Mouse (Mus musculus): Measurements from ENCODE around the gene Patl2. TPM values are rescaled to one million over a fixed set of nuclear protein-coding genes. Genes with fewer than 3 reads are reported as not detected.

Patl2 gene
- total RNA-seq, 2 experiments from 2014 or later = not detected

GRCm38 (mm10) chr2:122180051-122180822 is 5.8 kb downstream of the Patl2 start:
- DNase-seq = no peak
- intact Hi-C loops (cut with DNase I) = no loop called here

GRCm38 (mm10) chr2:122172188-122172587 is 13.8 kb downstream of the Patl2 start:
- DNase-seq = no peak
- intact Hi-C loops (cut with DNase I) = no loop called here

GRCm38 (mm10) chr2:122171292-122171691 is 14.7 kb downstream of the Patl2 start:
- no peak for DNase-seq

GRCm38 (mm10) chr2:122164293-122164692 is 21.7 kb downstream of the Patl2 start:
- intact Hi-C loops (cut with DNase I) = no loop called here
- DNase-seq = no peak

More at GRCm38 (mm10) chr2:122171292-122171691, 14.7 kb downstream of the Patl2 start:
- intact Hi-C loops (cut with DNase I) = no loop called here

GRCm38 (mm10) chr2:122163430-122164195 is 22.4 kb downstream of the Patl2 start:
- intact Hi-C loops (cut with DNase I) = no loop called here
- no peak for DNase-seq

- intact Hi-C loops (cut with DNase I) = no loop called here
- DNase-seq = no peak
Observed at GRCm38 (mm10) chr2:122162529-122162928, 23.5 kb downstream of the Patl2 start.

- intact Hi-C loops (cut with DNase I) = no loop called here
- DNase-seq = no peak
Observed at GRCm38 (mm10) chr2:122161542-122161941, 24.4 kb downstream of the Patl2 start.

GRCm38 (mm10) chr2:122160680-122161079 is 25.3 kb downstream of the Patl2 start, which contains the start of gene Trim69:
Gene Trim69 (plus strand): TSS chr2:122160700.
- peak; percentile 85 to 93 for DNase-seq
- intact Hi-C loops (cut with DNase I) = loop anchor here (1.0 kb wide), 1 partner anchor 90 kb away; no protein-coding TSS in a partner anchor

- intact Hi-C loops (cut with DNase I) = loop anchor here (1.0 kb wide), 1 partner anchor 89 kb away; no protein-coding TSS in a partner anchor
- no peak for DNase-seq
Observed at GRCm38 (mm10) chr2:122159667-122160066, 26.3 kb downstream of the Patl2 start.

- intact Hi-C loops (cut with DNase I) = no loop called here
Observed at GRCm38 (mm10) chr2:122158362-122158802, 27.6 kb downstream of the Patl2 start.

GRCm38 (mm10) chr2:122157561-122157960 is 28.4 kb downstream of the Patl2 start:
- no peak for DNase-seq
- intact Hi-C loops (cut with DNase I) = no loop called here

More at GRCm38 (mm10) chr2:122158362-122158802, 27.6 kb downstream of the Patl2 start:
- no peak for DNase-seq

- DNase-seq = no peak
- intact Hi-C loops (cut with DNase I) = no loop called here
Observed at GRCm38 (mm10) chr2:122156051-122156700, 29.8 kb downstream of the Patl2 start.

GRCm38 (mm10) chr2:122155292-122155691 is 30.7 kb downstream of the Patl2 start:
- no peak for DNase-seq
- intact Hi-C loops (cut with DNase I) = no loop called here

- DNase-seq = no peak
- intact Hi-C loops (cut with DNase I) = no loop called here
Observed at GRCm38 (mm10) chr2:122154479-122154878, 31.5 kb downstream of the Patl2 start.

GRCm38 (mm10) chr2:122153681-122154365 is 32.2 kb downstream of the Patl2 start:
- DNase-seq = no peak
- intact Hi-C loops (cut with DNase I) = no loop called here

- intact Hi-C loops (cut with DNase I) = no loop called here
- no peak for DNase-seq
Observed at GRCm38 (mm10) chr2:122152850-122153249, 33.1 kb downstream of the Patl2 start.

- intact Hi-C loops (cut with DNase I) = no loop called here
Observed at GRCm38 (mm10) chr2:122151221-122151620, 34.8 kb downstream of the Patl2 start.

GRCm38 (mm10) chr2:122149716-122150115 is 36.3 kb downstream of the Patl2 start:
- intact Hi-C loops (cut with DNase I) = no loop called here

More at GRCm38 (mm10) chr2:122151221-122151620, 34.8 kb downstream of the Patl2 start:
- no peak for DNase-seq

GRCm38 (mm10) chr2:122149316-122149715 is 36.7 kb downstream of the Patl2 start:
- intact Hi-C loops (cut with DNase I) = no loop called here

More at GRCm38 (mm10) chr2:122149716-122150115, 36.3 kb downstream of the Patl2 start:
- no peak for DNase-seq

More at GRCm38 (mm10) chr2:122149316-122149715, 36.7 kb downstream of the Patl2 start:
- DNase-seq = no peak
